Mouse (Mus musculus) G1E (cell line): ENCODE measurements at regions not wholly inside any gene's neighbourhood (a gene's known extent, or its start where the extent isn't known, plus 50 kb on each side); places are given as distances from the start of the nearest gene placed in this dataset.

Source experiments
- ATAC-seq: 2 replicates; pipeline ENCODE4 v1.8.0; 2016; ENCODE audit warnings: mild to moderate bottlenecking; ENCODE audit not compliant: insufficient number of reproducible peaks, poor library complexity, low FRiP score, severe bottlenecking; ENCODE audit errors: extremely low read depth
- DNase-seq: peaks from one replicate; pipeline ENCODE4 v3.0.0; 2012; ENCODE audit warnings: low spot score
- H3K27me3 ChIP-seq: 2 replicates; pipeline ENCODE4 v1.6.1; 2012; ENCODE audit warnings: mild to moderate bottlenecking, low read length, inconsistent platforms; ENCODE audit not compliant: insufficient read depth
- H3K36me3 ChIP-seq: replicated peaks from 2 replicates; pipeline ENCODE3; 2012; ENCODE audit warnings: mild to moderate bottlenecking, inconsistent platforms
- H3K4me1 ChIP-seq: 2 replicates; pipeline ENCODE4 v1.6.1; 2012; ENCODE audit warnings: low read depth, low read length, inconsistent platforms, mixed read lengths; ENCODE audit not compliant: insufficient read depth
- H3K4me3 ChIP-seq: 2 replicates; pipeline ENCODE4 v1.5.1; 2012; ENCODE audit warnings: low read depth, mild to moderate bottlenecking, inconsistent platforms, low read length, moderate library complexity, mixed read lengths
- H3K9me3 ChIP-seq: replicated peaks from 2 replicates; pipeline ENCODE4 v1.6.1; 2012; ENCODE audit warnings: inconsistent platforms
- CTCF ChIP-seq: IDR thresholded peaks from 2 replicates; pipeline ENCODE4 v1.5.1; 2012; ENCODE audit warnings: low read depth, low read length, inconsistent platforms, mixed read lengths
- GATA1 ChIP-seq: IDR thresholded peaks from 2 replicates; pipeline ENCODE4 v1.6.1; 2012; ENCODE audit warnings: borderline replicate concordance, low read length, inconsistent platforms, mixed read lengths
- GATA2 ChIP-seq: IDR thresholded peaks from 2 replicates; pipeline ENCODE4 v1.6.1; 2012; ENCODE audit warnings: low read depth, low read length, inconsistent platforms, borderline replicate concordance
- POLR2AphosphoS5 ChIP-seq: IDR thresholded peaks from 2 replicates; pipeline ENCODE4 v1.6.1; 2012; ENCODE audit warnings: low read depth, low read length, inconsistent platforms; ENCODE audit not compliant: insufficient replicate concordance
- TAL1 ChIP-seq: conservative IDR thresholded peaks from 2 replicates; pipeline ENCODE4 v1.6.1; 2012; ENCODE audit warnings: low read depth, low read length, inconsistent platforms, mixed read lengths

- H3K36me3 ChIP-seq = no peaks in the 10 kb centered on the region
- H3K27me3 ChIP-seq = no peaks in the 10 kb centered on the region
- no peaks in the 10 kb centered on the region for H3K4me1 ChIP-seq
- H3K9me3 ChIP-seq = peaks cover 45% of the 10 kb centered on the region
- TF ChIP-seq GATA1 (no peak), POLR2AphosphoS5 (no peak), TAL1 (no peak), CTCF (no peak), GATA2 (no peak)
- DNase-seq = no peak
- no peak for ATAC-seq
- H3K4me3 ChIP-seq = no peak overlapping the region
Measured at GRCm38 (mm10) chr8:109187617-109188016, 306.2 kb upstream of the Pmfbp1 start.

GRCm38 (mm10) chr8:109214247-109214646 lies 279.6 kb upstream of the Pmfbp1 start:
- ATAC-seq (no peak), DNase-seq (no peak)
- no peaks in the 10 kb centered on the region for H3K4me1 ChIP-seq
- TF ChIP-seq TAL1 (no peak), GATA2 (no peak), GATA1 (no peak), POLR2AphosphoS5 (no peak), CTCF (no peak)
- H3K27me3 ChIP-seq = no peaks in the 10 kb centered on the region
- H3K9me3 ChIP-seq = peaks cover 51% of the 10 kb centered on the region
- no peak overlapping the region for H3K4me3 ChIP-seq
- no peaks in the 10 kb centered on the region for H3K36me3 ChIP-seq

GRCm38 (mm10) chr8:109216318-109216717 lies 277.5 kb upstream of the Pmfbp1 start:
- DNase-seq (no peak), ATAC-seq (no peak)
- TF ChIP-seq CTCF (no peak), POLR2AphosphoS5 (no peak), GATA2 (no peak), GATA1 (no peak), TAL1 (no peak)

GRCm38 (mm10) chr8:109217326-109217725 lies 276.5 kb upstream of the Pmfbp1 start:
- Histone ChIP-seq H3K9me3 (peaks cover 49% of the 10 kb centered on the region), H3K4me1 (no peaks in the 10 kb centered on the region), H3K27me3 (no peaks in the 10 kb centered on the region), H3K36me3 (no peaks in the 10 kb centered on the region), H3K4me3 (no peak overlapping the region; the same call in 1 of the 2 replicates)
- DNase-seq = no peak
- ATAC-seq = no peak
- TF ChIP-seq CTCF = no peak
- TF ChIP-seq POLR2AphosphoS5 = no peak
- no peak for TF ChIP-seq GATA2
- TF ChIP-seq TAL1 = no peak
- TF ChIP-seq GATA1 = no peak

More at GRCm38 (mm10) chr8:109216318-109216717, 277.5 kb upstream of the Pmfbp1 start:
- Histone ChIP-seq H3K27me3 (no peaks in the 10 kb centered on the region), H3K9me3 (peaks cover 53% of the 10 kb centered on the region), H3K4me3 (no peak overlapping the region), H3K36me3 (no peaks in the 10 kb centered on the region), H3K4me1 (no peaks in the 10 kb centered on the region)

- ATAC-seq (no peak), DNase-seq (no peak)
- Histone ChIP-seq H3K9me3 (peaks cover 28% of the 10 kb centered on the region), H3K4me1 (no peaks in the 10 kb centered on the region), H3K27me3 (no peaks in the 10 kb centered on the region), H3K4me3 (no peak overlapping the region), H3K36me3 (no peaks in the 10 kb centered on the region)
- TF ChIP-seq CTCF (no peak), GATA2 (no peak), GATA1 (no peak), TAL1 (no peak), POLR2AphosphoS5 (no peak)
Measured at GRCm38 (mm10) chr8:109232281-109233234, 261.3 kb upstream of the Pmfbp1 start.

- H3K36me3 ChIP-seq = no peaks in the 10 kb centered on the region
- no peak overlapping the region for H3K4me3 ChIP-seq
- no peak for ATAC-seq
- H3K4me1 ChIP-seq = no peaks in the 10 kb centered on the region
- peaks cover 31% of the 10 kb centered on the region for H3K9me3 ChIP-seq
- TF ChIP-seq POLR2AphosphoS5 (no peak), GATA1 (no peak), TAL1 (no peak), CTCF (no peak), GATA2 (no peak)
- no peaks in the 10 kb centered on the region for H3K27me3 ChIP-seq
- no peak for DNase-seq
Measured at GRCm38 (mm10) chr8:109245526-109245925, 248.3 kb upstream of the Pmfbp1 start.
